Mouse (Mus musculus): ENCODE data around the gene Psmb1. TPM values are rescaled to one million over a fixed set of nuclear protein-coding genes. Genes with fewer than 3 reads are reported as not detected.
"Not testable (repeated sequence)": the region's sequence is repeated elsewhere in the genome, so short reads cannot be mapped to it uniquely, and the experiment has no call there.

The Psmb1 gene
- 279 and 297 TPM in 2 replicates for polyA plus RNA-seq (2016; fragmentation: Nextera tagmentation; extraction: Ambion mirVana)

- Histone ChIP-seq H3K36me3 (peaks cover 37% of the 10 kb centered on the region), H3K4me1 (peaks cover 39% of the 10 kb centered on the region), H3K9me3 (replicated peaks) (no peaks in the 10 kb centered on the region), H3K4me3 (peak within 1 kb of the TSS; percentile 89), H3K27ac (replicated peaks) (peak within 1 kb of the TSS; percentile 94), H3K27me3 (ENCODE audit: low read depth, poor library complexity, severe bottlenecking) (no peaks in the 10 kb centered on the region)
- under 1% methylated on average over 63 of the region's 63 CpGs for WGBS
- DNase-seq (ENCODE audit: low spot score): peak; percentile 98
Measured at GRCm38 (mm10) chr17:15499656-15500394, at the start of gene Psmb1, which contains the start of gene Tbp. Gene Psmb1 (minus strand): TSS chr17:15499751. Gene Tbp (plus strand): TSS chr17:15499888.

GRCm38 (mm10) chr17:15546440-15546839 is 46.9 kb upstream of the Psmb1 start:
- H3K27ac ChIP-seq (replicated peaks): no peak overlapping the region
- DNase-seq (ENCODE audit: low spot score): no peak
- H3K4me1 ChIP-seq: peaks cover 4% of the 10 kb centered on the region; the same call in 1 of the 2 replicates
- 84% methylated on average over 4 of the region's 4 CpGs for WGBS
- no peak overlapping the region for H3K4me3 ChIP-seq
- no peaks in the 10 kb centered on the region for H3K27me3 ChIP-seq (ENCODE audit: low read depth, poor library complexity, severe bottlenecking)
- H3K9me3 ChIP-seq (replicated peaks): peaks cover 10% of the 10 kb centered on the region; the same call in 1 of the 2 replicates
- peaks cover 5% of the 10 kb centered on the region for H3K36me3 ChIP-seq

- H3K36me3 ChIP-seq; H3K4me3 ChIP-seq; H3K9me3 ChIP-seq (replicated peaks); DNase-seq (ENCODE audit: low spot score); H3K27me3 ChIP-seq (ENCODE audit: low read depth, poor library complexity, severe bottlenecking); H3K4me1 ChIP-seq; H3K27ac ChIP-seq (replicated peaks): not testable (repeated sequence)
- 62% methylated on average over 4 of the region's 4 CpGs for WGBS
Measured at GRCm38 (mm10) chr17:15543868-15544267, 44.3 kb upstream of the Psmb1 start.

GRCm38 (mm10) chr17:15540309-15540708 is 40.8 kb upstream of the Psmb1 start:
- H3K4me3 ChIP-seq: no peak overlapping the region
- peaks cover 5% of the 10 kb centered on the region for H3K36me3 ChIP-seq
- H3K9me3 ChIP-seq (replicated peaks): peaks cover 10% of the 10 kb centered on the region; the same call in 1 of the 2 replicates
- DNase-seq (ENCODE audit: low spot score): no peak
- H3K4me1 ChIP-seq: peaks cover 10% of the 10 kb centered on the region
- no peak overlapping the region for H3K27ac ChIP-seq (replicated peaks)
- peaks cover 28% of the 10 kb centered on the region for H3K27me3 ChIP-seq (ENCODE audit: low read depth, poor library complexity, severe bottlenecking)
- WGBS: 78% methylated on average over 4 of the region's 4 CpGs

- Histone ChIP-seq H3K27ac (replicated peaks) (peak overlapping the region; percentile 74), H3K4me1 (peaks cover 10% of the 10 kb centered on the region), H3K9me3 (replicated peaks) (no peaks in the 10 kb centered on the region; the same call in 1 of the 2 replicates), H3K36me3 (no peaks in the 10 kb centered on the region), H3K4me3 (peak overlapping the region; percentile 68), H3K27me3 (ENCODE audit: low read depth, poor library complexity, severe bottlenecking) (peaks cover 37% of the 10 kb centered on the region)
- WGBS: under 1% methylated on average over 33 of the region's 33 CpGs
- peak; percentile 70 for DNase-seq (ENCODE audit: low spot score)
Measured at GRCm38 (mm10) chr17:15536457-15536904, 36.9 kb upstream of the Psmb1 start.

GRCm38 (mm10) chr17:15535943-15536342 is 36.4 kb upstream of the Psmb1 start:
- Histone ChIP-seq H3K4me3 (peak overlapping the region; percentile 68), H3K4me1 (peaks cover 10% of the 10 kb centered on the region), H3K9me3 (replicated peaks) (no peaks in the 10 kb centered on the region; the same call in 1 of the 2 replicates), H3K27ac (replicated peaks) (no peak overlapping the region), H3K27me3 (ENCODE audit: low read depth, poor library complexity, severe bottlenecking) (peaks cover 37% of the 10 kb centered on the region), H3K36me3 (no peaks in the 10 kb centered on the region)
- WGBS: 25% methylated on average over 8 of the region's 8 CpGs
- DNase-seq (ENCODE audit: low spot score): no peak

GRCm38 (mm10) chr17:15535162-15535800 is 35.7 kb upstream of the Psmb1 start:
- no peaks in the 10 kb centered on the region; the same call in 1 of the 2 replicates for H3K9me3 ChIP-seq (replicated peaks)
- DNase-seq (ENCODE audit: low spot score): no peak
- no peaks in the 10 kb centered on the region for H3K36me3 ChIP-seq
- no peak overlapping the region for H3K27ac ChIP-seq (replicated peaks)
- no peak overlapping the region for H3K4me3 ChIP-seq
- peaks cover 37% of the 10 kb centered on the region for H3K27me3 ChIP-seq (ENCODE audit: low read depth, poor library complexity, severe bottlenecking)
- 72% methylated on average over 11 of the region's 11 CpGs for WGBS
- peaks cover 13% of the 10 kb centered on the region for H3K4me1 ChIP-seq

GRCm38 (mm10) chr17:15530141-15530540 is 30.6 kb upstream of the Psmb1 start:
- 3% methylated on average over 5 of the region's 5 CpGs for WGBS
- no peaks in the 10 kb centered on the region; the same call in 1 of the 2 replicates for H3K9me3 ChIP-seq (replicated peaks)
- H3K4me3 ChIP-seq: no peak overlapping the region
- peaks cover 7% of the 10 kb centered on the region for H3K36me3 ChIP-seq
- H3K27me3 ChIP-seq (ENCODE audit: low read depth, poor library complexity, severe bottlenecking): peaks cover 7% of the 10 kb centered on the region
- peaks cover 30% of the 10 kb centered on the region for H3K4me1 ChIP-seq
- peak; percentile 42 for DNase-seq (ENCODE audit: low spot score)
- H3K27ac ChIP-seq (replicated peaks): no peak overlapping the region

GRCm38 (mm10) chr17:15528887-15529286 is 29.3 kb upstream of the Psmb1 start:
- no peaks in the 10 kb centered on the region for H3K27me3 ChIP-seq (ENCODE audit: low read depth, poor library complexity, severe bottlenecking)
- peaks cover 30% of the 10 kb centered on the region for H3K4me1 ChIP-seq
- no peak overlapping the region for H3K27ac ChIP-seq (replicated peaks)
- H3K36me3 ChIP-seq: peaks cover 19% of the 10 kb centered on the region
- H3K4me3 ChIP-seq: no peak overlapping the region
- WGBS: 87% methylated on average over 2 of the region's 2 CpGs
- H3K9me3 ChIP-seq (replicated peaks): no peaks in the 10 kb centered on the region; the same call in 1 of the 2 replicates
- no peak for DNase-seq (ENCODE audit: low spot score)

GRCm38 (mm10) chr17:15527811-15528136 is 28.2 kb upstream of the Psmb1 start:
- no peak for DNase-seq (ENCODE audit: low spot score)
- Histone ChIP-seq H3K27ac (replicated peaks) (peak overlapping the region; percentile 89), H3K36me3 (peaks cover 31% of the 10 kb centered on the region), H3K4me3 (peak overlapping the region; percentile 96), H3K9me3 (replicated peaks) (no peaks in the 10 kb centered on the region), H3K27me3 (ENCODE audit: low read depth, poor library complexity, severe bottlenecking) (no peaks in the 10 kb centered on the region), H3K4me1 (peaks cover 30% of the 10 kb centered on the region)
- 67% methylated on average over 3 of the region's 3 CpGs for WGBS

GRCm38 (mm10) chr17:15526986-15527810 is 27.6 kb upstream of the Psmb1 start, which contains the start of gene Pdcd2:
Gene Pdcd2 (minus strand): TSS chr17:15527301.
- Histone ChIP-seq H3K9me3 (replicated peaks) (no peaks in the 10 kb centered on the region), H3K27ac (replicated peaks) (peak within 1 kb of the TSS; percentile 89), H3K27me3 (ENCODE audit: low read depth, poor library complexity, severe bottlenecking) (no peaks in the 10 kb centered on the region), H3K4me1 (peaks cover 30% of the 10 kb centered on the region), H3K4me3 (peak within 1 kb of the TSS; percentile 96), H3K36me3 (peaks cover 36% of the 10 kb centered on the region)
- DNase-seq (ENCODE audit: low spot score): peak; percentile 98
- WGBS: 2% methylated on average over 55 of the region's 55 CpGs

GRCm38 (mm10) chr17:15526304-15526703 is 26.8 kb upstream of the Psmb1 start:
- Histone ChIP-seq H3K27ac (replicated peaks) (peak overlapping the region; percentile 89), H3K27me3 (ENCODE audit: low read depth, poor library complexity, severe bottlenecking) (no peaks in the 10 kb centered on the region), H3K4me3 (peak overlapping the region; percentile 96), H3K36me3 (peaks cover 45% of the 10 kb centered on the region), H3K4me1 (peaks cover 30% of the 10 kb centered on the region), H3K9me3 (replicated peaks) (no peaks in the 10 kb centered on the region)
- 24% methylated on average over 10 of the region's 10 CpGs for WGBS
- DNase-seq (ENCODE audit: low spot score): peak; percentile 14
